16 mouse cellular contexts compared by ENCODE assay signal in genomic region chr5:90274806-90275205, GRCm38 (mm10).
"Had no signal": no experiment of that assay in that cellular context is flagged by ENCODE, and none has a peak within 500 bp of the region (broad histone marks: within the 10 kb centered on the region; RNA-seq: fewer than 3 reads in every experiment).

No protein-coding gene starts in this region.

- H3K27me3 ChIP-seq: limb, embryonic 12.5 days; midbrain, embryonic 15.5 days; neural tube, embryonic 12.5 days had no signal

- H3K9me3 ChIP-seq: limb, embryonic 12.5 days; midbrain, embryonic 15.5 days; neural tube, embryonic 12.5 days had no signal

- H3K27ac ChIP-seq: kidney, postnatal 0 days; limb, embryonic 12.5 days; midbrain, embryonic 15.5 days; neural tube, embryonic 12.5 days had no signal

- H3K4me2 ChIP-seq: limb, embryonic 12.5 days; midbrain, embryonic 11.5 days; midbrain, embryonic 15.5 days; neural tube, embryonic 12.5 days had no signal

- ATAC-seq: inflammation-experienced regulatory T-cells, adult 6 months; intestine, postnatal 0 days; midbrain, embryonic 15.5 days had no signal

- H3K4me1 ChIP-seq: limb, embryonic 12.5 days; midbrain, embryonic 15.5 days; neural tube, embryonic 12.5 days had no signal

- H3K9ac ChIP-seq: limb, embryonic 12.5 days; midbrain, embryonic 15.5 days; neural tube, embryonic 12.5 days had no signal

- DNase-seq: kidney, adult 9 months; kidney, postnatal 36 days; layer of hippocampus, adult 9-11 months; layer of hippocampus, postnatal 36 days; retina, postnatal 1 day; right cerebral cortex, postnatal 4 days; spleen, adult 18-20 months; thymus, adult 2 months; thymus, postnatal 25 days had no signal

- H3K4me3 ChIP-seq: limb, embryonic 12.5 days; midbrain, embryonic 15.5 days; neural tube, embryonic 12.5 days had no signal
